Comparison of ENCODE assay signal across 8 mouse cellular contexts in genomic region chr19:53945171-53946042, GRCm38 (mm10). TPM values are rescaled to one million over a fixed set of nuclear protein-coding genes. Genes with fewer than 3 reads are reported as not detected.
DNase-seq lines count a peak whose midpoint lies in the region; ATAC-seq and TF ChIP-seq lines count a peak whose summit lies in the region.

No protein-coding gene starts in this region.

- under 1% methylated on average over 66 of the region's 69 CpGs for WGBS in forebrain, embryonic 10.5 days
- under 1% methylated on average over 60 of the region's 69 CpGs for WGBS in heart, embryonic 16.5 days
- under 1% methylated on average over 22 of the region's 69 CpGs for WGBS in lung, postnatal 0 days

- peak; percentile 2; the same call in 1 of the 2 replicates for ATAC-seq in heart, embryonic 16.5 days (replicated peaks; ENCODE audit: extremely low read depth, insufficient read depth, low FRiP score)
- peak; percentile 3; the same call in 1 of the 2 replicates for ATAC-seq in lung, postnatal 0 days

- peak; percentile 73 for DNase-seq in forebrain, embryonic 10.5 days (ENCODE audit: extremely low spot score, low spot score)
- peak; percentile 45 to 61 for DNase-seq in kidney, postnatal 25 days
- peak; percentile 77 for DNase-seq in lung, postnatal 0 days (ENCODE audit: low spot score)
- peak; percentile 24 for DNase-seq in retina, postnatal 7 days (ENCODE audit: low read depth, low spot score)
- DNase-seq in urinary bladder, postnatal 10 days (ENCODE audit: low spot score), result peak; percentile 23

- peak overlapping the region; percentile 42 for H3K27ac ChIP-seq in ES-Bruce4 (ENCODE audit: insufficient read depth, low read length)
- H3K27ac ChIP-seq in bone marrow macrophage, adult 2 months (ENCODE audit: insufficient read depth, low read depth, low read length), result peak overlapping the region; percentile 57; the same call in 1 of the 2 replicates
- H3K27ac ChIP-seq in forebrain, embryonic 10.5 days, result peak overlapping the region; percentile 97
- H3K27ac ChIP-seq in heart, embryonic 16.5 days (ENCODE audit: low read length), result peak overlapping the region; percentile 97
- peak overlapping the region; percentile 98 for H3K27ac ChIP-seq in lung, postnatal 0 days (ENCODE audit: low read length)

- H3K4me1 ChIP-seq in ES-Bruce4 (ENCODE audit: control insufficient read depth, insufficient read depth, low read length), result no peaks in the 10 kb centered on the region
- peaks cover 12% of the 10 kb centered on the region for H3K4me1 ChIP-seq in bone marrow macrophage, adult 2 months (ENCODE audit: control insufficient read depth, insufficient read depth, low read length)
- H3K4me1 ChIP-seq in forebrain, embryonic 10.5 days, result peaks cover 43% of the 10 kb centered on the region
- H3K4me1 ChIP-seq in heart, embryonic 16.5 days (ENCODE audit: control insufficient read depth, insufficient read depth, low read length), result peaks cover 15% of the 10 kb centered on the region
- peaks cover 9% of the 10 kb centered on the region for H3K4me1 ChIP-seq in lung, postnatal 0 days (ENCODE audit: insufficient read depth, low read depth, low read length)

- H3K4me2 ChIP-seq in heart, embryonic 16.5 days (ENCODE audit: low read depth, low read length), result peak overlapping the region; percentile 74
- H3K4me2 ChIP-seq in lung, postnatal 0 days (replicated peaks; ENCODE audit: low read depth, low read length), result peak overlapping the region; percentile 74

- no peaks in the 10 kb centered on the region for H3K27me3 ChIP-seq in ES-Bruce4 (ENCODE audit: control insufficient read depth, insufficient read depth, low read length, poor library complexity, severe bottlenecking)
- no peaks in the 10 kb centered on the region for H3K27me3 ChIP-seq in forebrain, embryonic 10.5 days (ENCODE audit: poor library complexity, severe bottlenecking)
- H3K27me3 ChIP-seq in heart, embryonic 16.5 days (ENCODE audit: control insufficient read depth, insufficient read depth, low read length), result no peaks in the 10 kb centered on the region
- H3K27me3 ChIP-seq in lung, postnatal 0 days (replicated peaks; ENCODE audit: insufficient read depth, low read length), result no peaks in the 10 kb centered on the region

- H3K9ac ChIP-seq in ES-Bruce4 (ENCODE audit: low read depth, poor library complexity, severe bottlenecking), result peak overlapping the region; percentile 89
- peak overlapping the region; percentile 97 for H3K9ac ChIP-seq in heart, embryonic 16.5 days (ENCODE audit: low read length)
- H3K9ac ChIP-seq in lung, postnatal 0 days (replicated peaks; ENCODE audit: low read depth), result peak overlapping the region; percentile 96

- no peaks in the 10 kb centered on the region for H3K36me3 ChIP-seq in ES-Bruce4 (ENCODE audit: control insufficient read depth, insufficient read depth, low read length, poor library complexity, severe bottlenecking)
- H3K36me3 ChIP-seq in forebrain, embryonic 10.5 days (replicated peaks), result peaks cover 4% of the 10 kb centered on the region
- H3K36me3 ChIP-seq in heart, embryonic 16.5 days (ENCODE audit: control insufficient read depth, insufficient read depth), result no peaks in the 10 kb centered on the region
- no peaks in the 10 kb centered on the region for H3K36me3 ChIP-seq in lung, postnatal 0 days (ENCODE audit: insufficient read depth, low read length)

- no peaks in the 10 kb centered on the region for H3K9me3 ChIP-seq in ES-Bruce4 (replicated peaks; ENCODE audit: control insufficient read depth, insufficient read depth, low read length, poor library complexity, severe bottlenecking)
- H3K9me3 ChIP-seq in forebrain, embryonic 10.5 days, result no peaks in the 10 kb centered on the region
- no peaks in the 10 kb centered on the region for H3K9me3 ChIP-seq in heart, embryonic 16.5 days (replicated peaks; ENCODE audit: control insufficient read depth, low read length)
- no peaks in the 10 kb centered on the region for H3K9me3 ChIP-seq in lung, postnatal 0 days (ENCODE audit: low read length)

- no peak for TF ChIP-seq CTCF in ES-Bruce4 (IDR thresholded peaks at IDR 0.05; ENCODE audit: low read depth, low read length)
- TF ChIP-seq CTCF in bone marrow macrophage, adult 2 months (IDR thresholded peaks at IDR 0.05; ENCODE audit: low read depth, low read length), result no peak
- no peak for TF ChIP-seq CTCF in lung, postnatal 0 days (IDR thresholded peaks at IDR 0.05)

- peak overlapping the region; percentile 87 for H3K4me3 ChIP-seq in ES-Bruce4 (ENCODE audit: low read depth, low read length)
- H3K4me3 ChIP-seq in bone marrow macrophage, adult 2 months (ENCODE audit: insufficient read depth, low read length), result peak overlapping the region; percentile 81
- peak overlapping the region; percentile 94 for H3K4me3 ChIP-seq in forebrain, embryonic 10.5 days
- H3K4me3 ChIP-seq in heart, embryonic 16.5 days (ENCODE audit: low read length), result peak overlapping the region; percentile 94
- H3K4me3 ChIP-seq in lung, postnatal 0 days (ENCODE audit: low read depth, low read length), result peak overlapping the region; percentile 95

- TF ChIP-seq POLR2A in ES-Bruce4 (IDR thresholded peaks at IDR 0.05; ENCODE audit: insufficient read depth, low read length), result no peak
- no peak for TF ChIP-seq POLR2A in bone marrow macrophage, adult 2 months (IDR thresholded peaks at IDR 0.05; ENCODE audit: borderline replicate concordance, low read depth, low read length)

- no peak for TF ChIP-seq EP300 in ES-Bruce4 (IDR thresholded peaks at IDR 0.05; ENCODE audit: insufficient read depth, low read depth, low read length)
- no peak for TF ChIP-seq EP300 in lung, postnatal 0 days (IDR thresholded peaks at IDR 0.05)

RNA-seq across cellular contexts. Expression of gene Bbip1, which starts 1.0 kb away (rescaled TPM):
- polyA plus RNA-seq in ES-Bruce4 (2011; ENCODE audit: insufficient read depth, insufficient read length, low read depth, missing spikeins), result 43.2 and 44.5 TPM in 2 replicates
- 70.9 and 79.5 TPM in 2 replicates for polyA plus RNA-seq in bone marrow macrophage, adult 2 months (2012; ENCODE audit: insufficient read depth, insufficient read length, missing spikeins)
- 104 and 105 TPM in 2 replicates for polyA plus RNA-seq in forebrain, embryonic 10.5 days (2016; fragmentation: Nextera tagmentation; extraction: Ambion mirVana)
- 57.6 and 73.1 TPM in 2 replicates for polyA plus RNA-seq in heart, embryonic 16.5 days (2015; fragmentation: Nextera tagmentation; extraction: Ambion mirVana)
- polyA plus RNA-seq in lung, postnatal 0 days (2015; fragmentation: Nextera tagmentation; extraction: Ambion mirVana), result 46.7 and 58.4 TPM in 2 replicates

RNA-seq across cellular contexts. Expression of gene Shoc2, which starts 1.3 kb away (rescaled TPM):
- 69.0 and 70.4 TPM in 2 replicates for polyA plus RNA-seq in ES-Bruce4 (2011; ENCODE audit: insufficient read depth, insufficient read length, low read depth, missing spikeins)
- 29.3 and 35.5 TPM in 2 replicates for polyA plus RNA-seq in bone marrow macrophage, adult 2 months (2012; ENCODE audit: insufficient read depth, insufficient read length, missing spikeins)
- polyA plus RNA-seq in forebrain, embryonic 10.5 days (2016; fragmentation: Nextera tagmentation; extraction: Ambion mirVana), result 59.6 and 71.0 TPM in 2 replicates
- 32.0 and 36.0 TPM in 2 replicates for polyA plus RNA-seq in heart, embryonic 16.5 days (2015; fragmentation: Nextera tagmentation; extraction: Ambion mirVana)
- 26.7 and 30.2 TPM in 2 replicates for polyA plus RNA-seq in lung, postnatal 0 days (2015; fragmentation: Nextera tagmentation; extraction: Ambion mirVana)

RNA-seq across cellular contexts. Expression of gene Pdcd4, which starts 53.4 kb away (rescaled TPM):
- 71.8 and 78.8 TPM in 2 replicates for polyA plus RNA-seq in ES-Bruce4 (2011; ENCODE audit: insufficient read depth, insufficient read length, low read depth, missing spikeins)
- polyA plus RNA-seq in bone marrow macrophage, adult 2 months (2012; ENCODE audit: insufficient read depth, insufficient read length, missing spikeins), result 36.7 and 41.5 TPM in 2 replicates
- polyA plus RNA-seq in forebrain, embryonic 10.5 days (2016; fragmentation: Nextera tagmentation; extraction: Ambion mirVana), result 46.7 and 47.0 TPM in 2 replicates
- 32.0 and 37.9 TPM in 2 replicates for polyA plus RNA-seq in heart, embryonic 16.5 days (2015; fragmentation: Nextera tagmentation; extraction: Ambion mirVana)
- polyA plus RNA-seq in lung, postnatal 0 days (2015; fragmentation: Nextera tagmentation; extraction: Ambion mirVana), result 64.6 and 68.9 TPM in 2 replicates

Comparison
In these comparisons a context has a peak if more than half of its experiments do, and no peak if none do; other contexts are left out.
1. Peak in every context shown above with its lines: DNase-seq, ATAC-seq, H3K4me3 ChIP-seq and H3K27ac ChIP-seq.
2. H3K27ac ChIP-seq: peak in every context shown above with its lines; median percentile 98 in lung, postnatal 0 days; 97 in forebrain, embryonic 10.5 days; 97 in heart, embryonic 16.5 days; 57 in bone marrow macrophage, adult 2 months; 42 in ES-Bruce4.
3. DNase-seq: peak in every context shown above with its lines; median percentile 77 in lung, postnatal 0 days; 73 in forebrain, embryonic 10.5 days; 53 in kidney, postnatal 25 days; 24 in retina, postnatal 7 days; 23 in urinary bladder, postnatal 10 days.